19 mouse cellular contexts compared by ENCODE assay signal in genomic region chr6:134976628-134977027, GRCm38 (mm10). TPM values are rescaled to one million over a fixed set of nuclear protein-coding genes. Genes with fewer than 3 reads are reported as not detected.
DNase-seq lines count a peak whose midpoint lies in the region; ATAC-seq lines count a peak whose summit lies in the region.
"Had no signal": no experiment of that assay in that cellular context is flagged by ENCODE, and none has a peak within 500 bp of the region (broad histone marks: within the 10 kb centered on the region; RNA-seq: fewer than 3 reads in every experiment).

No protein-coding gene starts in this region.

- H3K9me3 ChIP-seq in heart, embryonic 12.5 days (replicated peaks), result no peaks in the 10 kb centered on the region
- no peaks in the 10 kb centered on the region for H3K9me3 ChIP-seq in forebrain, embryonic 16.5 days (ENCODE audit: control insufficient read depth, low read length)
- H3K9me3 ChIP-seq in hindbrain, embryonic 10.5 days, result no peaks in the 10 kb centered on the region
- H3K9me3 ChIP-seq: hindbrain, embryonic 15.5 days; intestine, embryonic 15.5 days; limb, embryonic 13.5 days; liver, embryonic 13.5 days; stomach, embryonic 15.5 days had no signal

- H3K36me3 ChIP-seq in heart, embryonic 12.5 days, result no peaks in the 10 kb centered on the region
- no peaks in the 10 kb centered on the region for H3K36me3 ChIP-seq in forebrain, embryonic 16.5 days (ENCODE audit: control insufficient read depth, insufficient read depth)
- H3K36me3 ChIP-seq in hindbrain, embryonic 10.5 days, result no peaks in the 10 kb centered on the region
- H3K36me3 ChIP-seq: hindbrain, embryonic 15.5 days; intestine, embryonic 15.5 days; limb, embryonic 13.5 days; liver, embryonic 13.5 days; stomach, embryonic 15.5 days had no signal

- ATAC-seq in heart, embryonic 12.5 days (ENCODE audit: insufficient number of reproducible peaks, low FRiP score), result no peak
- peak; percentile 76 for ATAC-seq in forebrain, embryonic 16.5 days
- ATAC-seq: intestine, embryonic 15.5 days had no signal

- H3K9ac ChIP-seq in heart, embryonic 12.5 days, result no peak overlapping the region
- H3K9ac ChIP-seq in forebrain, embryonic 16.5 days (replicated peaks; ENCODE audit: low read depth, low read length), result no peak overlapping the region
- H3K9ac ChIP-seq: hindbrain, embryonic 15.5 days; intestine, embryonic 15.5 days; limb, embryonic 13.5 days; liver, embryonic 13.5 days; stomach, embryonic 15.5 days had no signal

- H3K4me2 ChIP-seq in heart, embryonic 12.5 days, result no peak overlapping the region
- no peak overlapping the region for H3K4me2 ChIP-seq in forebrain, embryonic 16.5 days (ENCODE audit: low read length)
- H3K4me2 ChIP-seq: hindbrain, embryonic 15.5 days; intestine, embryonic 15.5 days; limb, embryonic 13.5 days; liver, embryonic 13.5 days; stomach, embryonic 15.5 days had no signal

- no peaks in the 10 kb centered on the region for H3K27me3 ChIP-seq in heart, embryonic 12.5 days (replicated peaks)
- H3K27me3 ChIP-seq in forebrain, embryonic 16.5 days (replicated peaks; ENCODE audit: control insufficient read depth, insufficient read depth, low read length), result no peaks in the 10 kb centered on the region
- H3K27me3 ChIP-seq in hindbrain, embryonic 10.5 days (ENCODE audit: insufficient read depth, poor library complexity, severe bottlenecking), result peaks cover 2% of the 10 kb centered on the region; the same call in 1 of the 2 replicates
- H3K27me3 ChIP-seq: hindbrain, embryonic 15.5 days; intestine, embryonic 15.5 days; limb, embryonic 13.5 days; stomach, embryonic 15.5 days had no signal

- H3K4me1 ChIP-seq in heart, embryonic 12.5 days (replicated peaks), result peaks cover 15% of the 10 kb centered on the region
- peaks cover 5% of the 10 kb centered on the region for H3K4me1 ChIP-seq in forebrain, embryonic 16.5 days (replicated peaks; ENCODE audit: control insufficient read depth, insufficient read depth, low read length)
- peaks cover 24% of the 10 kb centered on the region for H3K4me1 ChIP-seq in hindbrain, embryonic 10.5 days (replicated peaks)
- H3K4me1 ChIP-seq: intestine, embryonic 15.5 days; stomach, embryonic 15.5 days had no signal

- WGBS in heart, embryonic 12.5 days, result 31% methylated on average over 6 of the region's 6 CpGs
- 16% methylated on average over 6 of the region's 6 CpGs for WGBS in forebrain, embryonic 16.5 days
- 71% methylated on average over 6 of the region's 6 CpGs for WGBS in hindbrain, embryonic 10.5 days

- H3K27ac ChIP-seq in heart, embryonic 12.5 days (ENCODE audit: poor library complexity, severe bottlenecking), result no peak overlapping the region
- H3K27ac ChIP-seq in forebrain, embryonic 16.5 days (ENCODE audit: low read length), result no peak overlapping the region
- H3K27ac ChIP-seq in hindbrain, embryonic 10.5 days, result no peak overlapping the region
- H3K27ac ChIP-seq: hindbrain, embryonic 15.5 days; intestine, embryonic 15.5 days; limb, embryonic 13.5 days; liver, embryonic 13.5 days; stomach, embryonic 15.5 days had no signal

- DNase-seq in heart, adult 8-10 months (ENCODE audit: low spot score), result peak; percentile 41
- DNase-seq in adipocyte (ENCODE audit: low spot score), result peak; percentile 68
- DNase-seq in lung, postnatal 25 days (ENCODE audit: low spot score), result peak; percentile 42
- no peak for DNase-seq in thymus, postnatal 4 days
- no peak for DNase-seq in hindbrain, embryonic 10.5 days (ENCODE audit: low spot score)
- DNase-seq: adrenal gland, adult 8-10 months; B cell, adult 2 months; cerebellum, adult 11-12 months; cerebellum, postnatal 25 days; embryo, embryonic 11 days; kidney, postnatal 4 days; liver, embryonic 13.5 days; thymus, adult 18-20 months had no signal

- no peak overlapping the region for H3K4me3 ChIP-seq in heart, embryonic 12.5 days
- no peak overlapping the region for H3K4me3 ChIP-seq in forebrain, embryonic 16.5 days (replicated peaks; ENCODE audit: low read length)
- no peak overlapping the region for H3K4me3 ChIP-seq in hindbrain, embryonic 10.5 days
- H3K4me3 ChIP-seq: hindbrain, embryonic 15.5 days; intestine, embryonic 15.5 days; limb, embryonic 13.5 days; liver, embryonic 13.5 days; stomach, embryonic 15.5 days had no signal

RNA-seq across cellular contexts. Expression of gene Apold1, which starts 4.9 kb away (rescaled TPM):
- 1 to 10 TPM; 4.8 to 7.5 (median 5.6) TPM for total RNA-seq in heart, adult 8-10 months (2022)
- polyA plus RNA-seq in heart, embryonic 12.5 days (2016; fragmentation: Nextera tagmentation; extraction: Ambion mirVana), result 5.4 and 5.8 TPM in 2 replicates
- polyA plus RNA-seq in forebrain, embryonic 16.5 days (2015; fragmentation: Nextera tagmentation; extraction: Ambion mirVana), result 4.2 and 4.8 TPM in 2 replicates
- 2.7 and 2.9 TPM in 2 replicates for polyA plus RNA-seq in hindbrain, embryonic 10.5 days (2016; fragmentation: Nextera tagmentation; extraction: Ambion mirVana)

RNA-seq across cellular contexts. Expression of gene Ddx47, which starts 34.8 kb away (rescaled TPM):
- 10 to 100 TPM; 36.3 to 39.7 (median 38.0) TPM for total RNA-seq in heart, adult 8-10 months (2022)
- 64.3 and 65.4 TPM in 2 replicates for polyA plus RNA-seq in heart, embryonic 12.5 days (2016; fragmentation: Nextera tagmentation; extraction: Ambion mirVana)
- polyA plus RNA-seq in forebrain, embryonic 16.5 days (2015; fragmentation: Nextera tagmentation; extraction: Ambion mirVana), result 90.4 and 96.9 TPM in 2 replicates
- polyA plus RNA-seq in hindbrain, embryonic 10.5 days (2016; fragmentation: Nextera tagmentation; extraction: Ambion mirVana), result 96.1 and 106 TPM in 2 replicates

RNA-seq across cellular contexts. Expression of gene Cdkn1b, which starts 56.4 kb away (rescaled TPM):
- total RNA-seq in heart, adult 8-10 months (2022), result 10 to 100 TPM; 29.5 to 43.4 (median 38.7) TPM
- polyA plus RNA-seq in heart, embryonic 12.5 days (2016; fragmentation: Nextera tagmentation; extraction: Ambion mirVana), result 16.8 and 17.4 TPM in 2 replicates
- 39.4 and 50.8 TPM in 2 replicates for polyA plus RNA-seq in forebrain, embryonic 16.5 days (2015; fragmentation: Nextera tagmentation; extraction: Ambion mirVana)
- polyA plus RNA-seq in hindbrain, embryonic 10.5 days (2016; fragmentation: Nextera tagmentation; extraction: Ambion mirVana), result 17.2 and 17.7 TPM in 2 replicates

Comparison
In these comparisons a context has a peak if more than half of its experiments do, and no peak if none do; other contexts are left out.
1. DNase-seq: peak in heart, adult 8-10 months (single experiment), adipocyte (single experiment) and lung, postnatal 25 days (single experiment); none in thymus, postnatal 4 days (single experiment) and hindbrain, embryonic 10.5 days (single experiment).